ENCODE assay signal across 8 mouse cellular contexts in genomic region chr4:126260520-126261201, GRCm38 (mm10). TPM values are rescaled to one million over a fixed set of nuclear protein-coding genes. Genes with fewer than 3 reads are reported as not detected.
DNase-seq lines count a peak whose midpoint lies in the region; ATAC-seq and TF ChIP-seq lines count a peak whose summit lies in the region.

No protein-coding gene starts in this region.

- peak overlapping the region; percentile 91 for H3K27ac ChIP-seq in hindbrain, embryonic 10.5 days
- no peak overlapping the region; the same call in 1 of the 2 replicates for H3K27ac ChIP-seq in hindbrain, embryonic 16.5 days (ENCODE audit: low read depth, low read length)
- H3K27ac ChIP-seq in embryonic fibroblast, embryonic 13.5 days (ENCODE audit: insufficient read depth, low read length) = peak overlapping the region; percentile 99

- ATAC-seq in hindbrain, embryonic 16.5 days = no peak
- ATAC-seq in hematopoietic stem cell, adult 5-6 weeks (replicated peaks in 1 of 2; ENCODE audit: insufficient read depth in 1 of 2, low FRiP score in 2 of 2, low TSS enrichment in 1 of 2, low read depth in 1 of 2, poor library complexity in 2 of 2, severe bottlenecking in 2 of 2) = peak; percentile 36 to 44

- peak; percentile 53 for TF ChIP-seq POLR2A in embryonic fibroblast, embryonic 13.5 days (IDR thresholded peaks at IDR 0.05; ENCODE audit: low read depth, low read length)
- peak; percentile 66 for TF ChIP-seq POLR2A in myocyte (IDR thresholded peaks at IDR 0.05; ENCODE audit: insufficient read length, low read depth)

- WGBS in hindbrain, embryonic 10.5 days = 5% methylated on average over 10 of the region's 10 CpGs
- 12% methylated on average over 9 of the region's 10 CpGs for WGBS in hindbrain, embryonic 16.5 days

- peak; percentile 78 for DNase-seq in hindbrain, embryonic 10.5 days (ENCODE audit: low spot score)
- DNase-seq in adrenal gland, adult 8-10 months = peak; percentile 90
- peak; percentile 93 for DNase-seq in liver
- peak; percentile 67 for DNase-seq in urinary bladder, postnatal 25 days (ENCODE audit: low spot score)

- no peaks in the 10 kb centered on the region for H3K27me3 ChIP-seq in hindbrain, embryonic 10.5 days (ENCODE audit: insufficient read depth, poor library complexity, severe bottlenecking)
- H3K27me3 ChIP-seq in hindbrain, embryonic 16.5 days (replicated peaks; ENCODE audit: control insufficient read depth, insufficient read depth, low read length) = no peaks in the 10 kb centered on the region
- no peaks in the 10 kb centered on the region for H3K27me3 ChIP-seq in myocyte (ENCODE audit: control insufficient read depth, insufficient read depth, insufficient read length)

- H3K36me3 ChIP-seq in hindbrain, embryonic 10.5 days = no peaks in the 10 kb centered on the region; the same call in 1 of the 2 replicates
- no peaks in the 10 kb centered on the region for H3K36me3 ChIP-seq in hindbrain, embryonic 16.5 days (ENCODE audit: control insufficient read depth, insufficient read depth, low read length)
- no peaks in the 10 kb centered on the region for H3K36me3 ChIP-seq in myocyte (ENCODE audit: control insufficient read depth, insufficient read depth)

- H3K79me2 ChIP-seq in myocyte (ENCODE audit: control insufficient read depth, insufficient read depth) = peaks cover 40% of the 10 kb centered on the region

- no peak overlapping the region for H3ac ChIP-seq in myocyte (ENCODE audit: control insufficient read depth, insufficient read length)

- peaks cover 64% of the 10 kb centered on the region for H3K4me1 ChIP-seq in hindbrain, embryonic 10.5 days (replicated peaks)
- peaks cover 29% of the 10 kb centered on the region for H3K4me1 ChIP-seq in hindbrain, embryonic 16.5 days (ENCODE audit: control insufficient read depth, insufficient read depth, low read depth, low read length)
- H3K4me1 ChIP-seq in embryonic fibroblast, embryonic 13.5 days (ENCODE audit: control insufficient read depth, insufficient read depth, low read length) = peaks cover 14% of the 10 kb centered on the region

- no peak overlapping the region for H3K4me2 ChIP-seq in hindbrain, embryonic 16.5 days (ENCODE audit: low read length)
- H3K4me2 ChIP-seq in myocyte (ENCODE audit: low read depth) = peak overlapping the region; percentile 99

- peak overlapping the region; percentile 40 for H3K4me3 ChIP-seq in hindbrain, embryonic 10.5 days
- H3K4me3 ChIP-seq in hindbrain, embryonic 16.5 days (ENCODE audit: low read length) = no peak overlapping the region
- peak overlapping the region; percentile 18 for H3K4me3 ChIP-seq in embryonic fibroblast, embryonic 13.5 days (ENCODE audit: insufficient read depth, low read length)
- peak overlapping the region; percentile 56 for H3K4me3 ChIP-seq in myocyte

- H3K9me3 ChIP-seq in hindbrain, embryonic 10.5 days = no peaks in the 10 kb centered on the region
- H3K9me3 ChIP-seq in hindbrain, embryonic 16.5 days (ENCODE audit: control insufficient read depth, low read length) = no peaks in the 10 kb centered on the region

- TF ChIP-seq CTCF in embryonic fibroblast, embryonic 13.5 days (IDR thresholded peaks at IDR 0.05; ENCODE audit: borderline replicate concordance, insufficient read depth, low read length) = no peak

- H3K9ac ChIP-seq in hindbrain, embryonic 16.5 days (ENCODE audit: low read depth, low read length) = no peak overlapping the region

TF ChIP-seq in myocyte, 11 proteins besides CTCF, POLR2A, EP300 and RAD21:
- no peak for TF ChIP-seq REST (IDR thresholded peaks at IDR 0.05; ENCODE audit: insufficient read depth, insufficient read length)
- peak; percentile 87 to 99 (median 96) for TF ChIP-seq MYOD1 (IDR thresholded peaks at IDR 0.05; ENCODE audit: control insufficient read depth in 1 of 3, insufficient read length in 2 of 3, low read depth in 2 of 3)
- TF ChIP-seq E2F4 (IDR thresholded peaks at IDR 0.05; ENCODE audit: insufficient read depth) = no peak
- TF ChIP-seq TCF12 (IDR thresholded peaks at IDR 0.05; ENCODE audit: insufficient read depth, poor library complexity, severe bottlenecking) = peak; percentile 83
- TF ChIP-seq USF1 (IDR thresholded peaks at IDR 0.05; ENCODE audit: low read depth) = no peak
- TF ChIP-seq TCF3 (IDR thresholded peaks at IDR 0.05; ENCODE audit: insufficient read length, low read depth) = peak; percentile 88
- TF ChIP-seq POLR2AphosphoS2 (IDR thresholded peaks at IDR 0.05; ENCODE audit: insufficient read length, low read depth) = peak; percentile 71
- peak; percentile 96 to 100 (median 98) for TF ChIP-seq MYOG (IDR thresholded peaks at IDR 0.05; ENCODE audit: control insufficient read depth in 1 of 3, insufficient read depth in 1 of 3, insufficient read length in 2 of 3, low read depth in 2 of 3)
- TF ChIP-seq SRF (IDR thresholded peaks at IDR 0.05; ENCODE audit: control insufficient read depth, insufficient read length, low read depth) = no peak
- TF ChIP-seq MAX (IDR thresholded peaks at IDR 0.05; ENCODE audit: low read depth) = no peak
- no peak for TF ChIP-seq CEBPB (IDR thresholded peaks at IDR 0.05; ENCODE audit: insufficient read depth, poor library complexity, severe bottlenecking)

RNA-seq across cellular contexts. Expression of gene Trappc3, which starts 1.5 kb away (rescaled TPM):
- 95.4 and 101 TPM in 2 replicates for polyA plus RNA-seq in hindbrain, embryonic 10.5 days (2016; fragmentation: Nextera tagmentation; extraction: Ambion mirVana)
- polyA plus RNA-seq in hindbrain, embryonic 16.5 days (2015; fragmentation: Nextera tagmentation; extraction: Ambion mirVana) = 179 and 199 TPM in 2 replicates
- 100 to 1,000 TPM in 1 of 4 experiments, 10 to 100 TPM in 3; 94.1 to 101 (median 96.2) TPM for total RNA-seq in adrenal gland, adult 8-10 months (2022)
- 96.6 and 102 TPM in 2 replicates for polyA plus RNA-seq in embryonic fibroblast, embryonic 13.5 days (2011; ENCODE audit: insufficient read length, low read depth, missing spikeins)
- total RNA-seq in hematopoietic stem cell, adult 5-6 weeks (2017) = 39.9 and 58.4 TPM in 2 replicates
- polyA plus RNA-seq in myocyte (2012; fragmentation: generic; extraction: Trizol) = 84.1 TPM

RNA-seq across cellular contexts. Expression of gene Map7d1, which starts 4.5 kb away (rescaled TPM):
- 64.8 and 99.0 TPM in 2 replicates for polyA plus RNA-seq in hindbrain, embryonic 10.5 days (2016; fragmentation: Nextera tagmentation; extraction: Ambion mirVana)
- polyA plus RNA-seq in hindbrain, embryonic 16.5 days (2015; fragmentation: Nextera tagmentation; extraction: Ambion mirVana) = 59.8 and 71.7 TPM in 2 replicates
- total RNA-seq in adrenal gland, adult 8-10 months (2022) = 10 to 100 TPM; 55.4 to 81.7 (median 66.8) TPM
- 83.0 and 98.9 TPM in 2 replicates for polyA plus RNA-seq in embryonic fibroblast, embryonic 13.5 days (2011; ENCODE audit: insufficient read length, low read depth, missing spikeins)
- total RNA-seq in hematopoietic stem cell, adult 5-6 weeks (2017) = 28.5 and 40.6 TPM in 2 replicates
- polyA plus RNA-seq in myocyte (2012; fragmentation: generic; extraction: Trizol) = 236 TPM

RNA-seq across cellular contexts. Expression of gene Col8a2, which starts 25.9 kb away (rescaled TPM):
- 6.1 and 18.5 TPM in 2 replicates for polyA plus RNA-seq in hindbrain, embryonic 10.5 days (2016; fragmentation: Nextera tagmentation; extraction: Ambion mirVana)
- polyA plus RNA-seq in hindbrain, embryonic 16.5 days (2015; fragmentation: Nextera tagmentation; extraction: Ambion mirVana) = 5.8 and 6.8 TPM in 2 replicates
- total RNA-seq in adrenal gland, adult 8-10 months (2022) = 1 to 10 TPM; 3.5 to 4.6 (median 4.0) TPM
- 7.7 and 40.4 TPM in 2 replicates for polyA plus RNA-seq in embryonic fibroblast, embryonic 13.5 days (2011; ENCODE audit: insufficient read length, low read depth, missing spikeins)
- not detected in 2 replicates for total RNA-seq in hematopoietic stem cell, adult 5-6 weeks (2017)
- polyA plus RNA-seq in myocyte (2012; fragmentation: generic; extraction: Trizol) = 0.06 TPM

RNA-seq across cellular contexts. Expression of gene Thrap3, which starts 58.1 kb away (rescaled TPM):
- 230 and 252 TPM in 2 replicates for polyA plus RNA-seq in hindbrain, embryonic 10.5 days (2016; fragmentation: Nextera tagmentation; extraction: Ambion mirVana)
- 107 and 120 TPM in 2 replicates for polyA plus RNA-seq in hindbrain, embryonic 16.5 days (2015; fragmentation: Nextera tagmentation; extraction: Ambion mirVana)
- total RNA-seq in adrenal gland, adult 8-10 months (2022) = 100 to 1,000 TPM; 203 to 250 (median 221) TPM
- polyA plus RNA-seq in embryonic fibroblast, embryonic 13.5 days (2011; ENCODE audit: insufficient read length, low read depth, missing spikeins) = 311 and 382 TPM in 2 replicates
- 447 and 515 TPM in 2 replicates for total RNA-seq in hematopoietic stem cell, adult 5-6 weeks (2017)
- 56.6 TPM for polyA plus RNA-seq in myocyte (2012; fragmentation: generic; extraction: Trizol)
